ENCODE assay signal across 19 mouse cellular contexts in genomic region chr11:98791448-98791847, GRCm38 (mm10).
"Had no signal": no experiment of that assay in that cellular context is flagged by ENCODE, and none has a peak within 500 bp of the region (broad histone marks: within the 10 kb centered on the region; RNA-seq: fewer than 3 reads in every experiment).

No protein-coding gene starts in this region.

- H3K27me3 ChIP-seq: lung, embryonic 15.5 days; megakaryocyte, embryonic 14.5 days; midbrain, embryonic 13.5 days; midbrain, embryonic 15.5 days; neural tube, embryonic 12.5 days had no signal

- H3K36me3 ChIP-seq: lung, embryonic 15.5 days; midbrain, embryonic 13.5 days; midbrain, embryonic 15.5 days; neural tube, embryonic 12.5 days had no signal

- H3K4me2 ChIP-seq: lung, embryonic 15.5 days; midbrain, embryonic 11.5 days; midbrain, embryonic 13.5 days; midbrain, embryonic 15.5 days; neural tube, embryonic 12.5 days had no signal

- H3K4me3 ChIP-seq: lung, embryonic 15.5 days; megakaryocyte, embryonic 14.5 days; midbrain, embryonic 13.5 days; midbrain, embryonic 15.5 days; neural tube, embryonic 12.5 days had no signal

- H3K9ac ChIP-seq: lung, embryonic 15.5 days; midbrain, embryonic 13.5 days; midbrain, embryonic 15.5 days; neural tube, embryonic 12.5 days had no signal

- H3K9me3 ChIP-seq: lung, embryonic 15.5 days; megakaryocyte, embryonic 14.5 days; midbrain, embryonic 13.5 days; midbrain, embryonic 15.5 days; neural tube, embryonic 12.5 days had no signal

- H3K27ac ChIP-seq: lung, embryonic 15.5 days; macrophage; midbrain, embryonic 13.5 days; midbrain, embryonic 15.5 days; neural tube, embryonic 12.5 days had no signal

- ATAC-seq: lung, postnatal 0 days; midbrain, embryonic 13.5 days; midbrain, embryonic 15.5 days had no signal

- DNase-seq: lung, adult 2 months; lung, postnatal 14 days; lung, postnatal 36 days; retina, postnatal 1 day; right cerebral cortex, adult 18-20 months; right cerebral cortex, postnatal 25 days; right cerebral cortex, postnatal 4 days; spleen, adult 18-20 months; thymus, adult 18-20 months; thymus, postnatal 14 days; thymus, postnatal 36 days had no signal
